Mouse (Mus musculus): ENCODE measurements around the gene Tbcel. TPM values are rescaled to one million over a fixed set of nuclear protein-coding genes. Genes with fewer than 3 reads are reported as not detected.

Tbcel gene
- polyA plus RNA-seq, 1 experiment, result 8.2 TPM

DNA sequence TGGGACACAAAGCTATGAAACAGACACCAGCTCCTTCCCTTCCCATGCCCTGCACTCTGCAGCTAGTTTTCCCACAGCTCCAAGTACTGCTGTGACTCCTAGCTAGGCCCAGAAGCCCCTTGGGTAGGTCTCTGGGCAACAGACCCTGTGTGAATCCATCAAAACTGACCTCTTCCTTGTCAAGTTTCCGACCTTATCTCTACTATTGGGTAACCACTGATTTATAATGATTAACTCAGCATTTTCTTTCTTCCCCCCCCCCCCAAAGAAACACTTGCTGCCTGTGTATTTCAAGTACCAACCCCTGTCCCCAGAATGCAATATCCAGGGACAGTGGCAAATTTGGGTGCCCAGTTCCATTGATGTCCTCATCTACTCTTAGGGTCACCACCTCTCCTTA, 587 bp downstream of the Tbcel start:
- Histone ChIP-seq H3K27ac (ENCODE audit: insufficient read depth, low read length) (no peak overlapping the region), H3K36me3 (ENCODE audit: control insufficient read depth, insufficient read depth, low read length) (no peaks in the 10 kb centered on the region), H3K4me3 (ENCODE audit: extremely low read depth, insufficient read depth, insufficient read length) (no peak overlapping the region), H3K4me1 (ENCODE audit: control insufficient read depth, insufficient read depth, insufficient read length) (no peaks in the 10 kb centered on the region), H3K27me3 (ENCODE audit: control insufficient read depth, insufficient read depth, low read length) (no peaks in the 10 kb centered on the region)
- no peak for TF ChIP-seq CTCF (IDR thresholded peaks at IDR 0.05; ENCODE audit: extremely low read depth, insufficient read depth, insufficient read length, insufficient replicate concordance)
- no peak for TF ChIP-seq POLR2A (IDR thresholded peaks at IDR 0.05; ENCODE audit: low read depth, low read length)
- WGBS, result 67% methylated on average over 1 of the region's 1 CpGs
- no peak for DNase-seq (ENCODE audit: low read depth in 1 of 2, low spot score in 2 of 2)

DNA sequence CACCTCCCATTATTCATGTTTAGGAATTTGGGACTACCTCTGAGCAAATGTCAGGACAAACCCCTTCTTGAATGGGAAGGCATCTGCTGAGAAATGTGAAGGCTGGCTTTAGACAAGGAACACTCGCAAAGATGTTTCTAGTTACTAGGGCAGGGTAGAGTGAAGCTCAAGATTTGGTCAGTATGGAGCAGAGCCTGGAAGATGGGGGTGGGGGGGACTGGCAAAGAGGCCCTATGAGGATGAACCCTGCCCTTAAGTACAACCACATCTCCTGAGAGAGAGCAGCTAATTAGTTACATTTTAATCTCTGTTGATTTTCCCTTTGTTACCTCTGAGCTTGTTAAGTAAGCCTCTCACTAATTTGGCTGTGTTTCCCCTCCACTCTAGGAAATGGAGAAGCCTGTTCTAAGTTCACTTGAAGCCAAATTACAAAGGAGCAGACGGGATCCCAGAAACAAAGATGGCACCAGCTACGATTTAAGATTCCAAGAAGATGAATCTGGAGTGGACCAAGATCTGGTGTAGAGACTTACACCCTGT, 2.6 kb downstream of the Tbcel start:
- Histone ChIP-seq H3K4me1 (ENCODE audit: control insufficient read depth, insufficient read depth, insufficient read length) (no peaks in the 10 kb centered on the region), H3K27ac (ENCODE audit: insufficient read depth, low read length) (no peak overlapping the region), H3K27me3 (ENCODE audit: control insufficient read depth, insufficient read depth, low read length) (no peaks in the 10 kb centered on the region), H3K36me3 (ENCODE audit: control insufficient read depth, insufficient read depth, low read length) (no peaks in the 10 kb centered on the region), H3K4me3 (ENCODE audit: extremely low read depth, insufficient read depth, insufficient read length) (no peak overlapping the region)
- WGBS, result 89% methylated on average over 3 of the region's 3 CpGs
- DNase-seq (ENCODE audit: low read depth in 1 of 2, low spot score in 2 of 2), result no peak
- no peak for TF ChIP-seq CTCF (IDR thresholded peaks at IDR 0.05; ENCODE audit: extremely low read depth, insufficient read depth, insufficient read length, insufficient replicate concordance)
- TF ChIP-seq POLR2A (IDR thresholded peaks at IDR 0.05; ENCODE audit: low read depth, low read length), result no peak

DNA sequence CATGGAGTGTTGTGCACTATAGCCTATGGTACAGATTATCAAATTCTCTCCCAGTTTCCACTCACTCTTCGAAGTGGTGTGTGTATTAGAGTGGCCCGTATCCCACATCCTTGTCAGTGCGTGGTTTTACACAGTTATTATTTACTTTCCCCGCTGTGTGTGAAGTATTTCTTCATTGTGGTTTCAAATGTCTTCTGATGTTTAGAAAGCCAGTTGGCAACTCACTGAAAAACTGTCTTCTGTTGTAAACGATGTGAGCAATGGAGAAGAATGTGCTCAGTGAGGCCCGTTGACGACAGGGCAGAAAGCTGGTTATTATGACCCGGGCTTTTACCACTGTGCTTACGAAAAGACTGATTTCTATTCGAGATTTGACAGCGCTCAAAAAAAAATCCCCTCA, 3.0 kb downstream of the Tbcel start:
- 69% methylated on average over 11 of the region's 11 CpGs for WGBS
- H3K27ac ChIP-seq (ENCODE audit: insufficient read depth, low read length), result no peak overlapping the region
- no peaks in the 10 kb centered on the region for H3K4me1 ChIP-seq (ENCODE audit: control insufficient read depth, insufficient read depth, insufficient read length)
- no peak overlapping the region for H3K4me3 ChIP-seq (ENCODE audit: extremely low read depth, insufficient read depth, insufficient read length)
- no peaks in the 10 kb centered on the region for H3K27me3 ChIP-seq (ENCODE audit: control insufficient read depth, insufficient read depth, low read length)
- no peaks in the 10 kb centered on the region for H3K36me3 ChIP-seq (ENCODE audit: control insufficient read depth, insufficient read depth, low read length)
- TF ChIP-seq POLR2A (IDR thresholded peaks at IDR 0.05; ENCODE audit: low read depth, low read length) (no peak), CTCF (IDR thresholded peaks at IDR 0.05; ENCODE audit: extremely low read depth, insufficient read depth, insufficient read length, insufficient replicate concordance) (no peak)
- no peak for DNase-seq (ENCODE audit: low read depth in 1 of 2, low spot score in 2 of 2)

DNA sequence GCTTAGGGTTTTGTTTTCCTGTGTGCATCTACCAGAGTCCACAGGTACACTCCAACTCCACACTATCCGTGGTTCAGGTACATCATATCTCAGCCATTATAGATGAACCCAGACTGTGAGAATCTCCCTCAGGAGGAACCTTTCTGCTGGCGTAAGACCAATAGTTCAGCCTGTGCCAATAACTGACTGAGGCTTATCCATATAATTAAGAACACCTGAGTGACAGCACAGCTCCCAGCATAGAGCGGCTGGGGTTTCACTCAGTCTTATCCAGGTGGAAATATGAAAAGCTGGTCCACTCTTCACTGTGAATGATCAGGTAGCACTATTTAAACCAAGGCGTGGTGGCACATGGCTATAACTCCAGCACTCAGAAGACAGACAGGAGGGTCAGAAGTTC, 3.9 kb downstream of the Tbcel start:
- no peak overlapping the region for H3K27ac ChIP-seq (ENCODE audit: insufficient read depth, low read length)
- TF ChIP-seq POLR2A (IDR thresholded peaks at IDR 0.05; ENCODE audit: low read depth, low read length) (no peak), CTCF (IDR thresholded peaks at IDR 0.05; ENCODE audit: extremely low read depth, insufficient read depth, insufficient read length, insufficient replicate concordance) (no peak)
- WGBS, result 92% methylated on average over 4 of the region's 4 CpGs
- no peak for DNase-seq (ENCODE audit: low read depth in 1 of 2, low spot score in 2 of 2)
- no peaks in the 10 kb centered on the region for H3K4me1 ChIP-seq (ENCODE audit: control insufficient read depth, insufficient read depth, insufficient read length)
- no peak overlapping the region for H3K4me3 ChIP-seq (ENCODE audit: extremely low read depth, insufficient read depth, insufficient read length)
- no peaks in the 10 kb centered on the region for H3K27me3 ChIP-seq (ENCODE audit: control insufficient read depth, insufficient read depth, low read length)
- no peaks in the 10 kb centered on the region for H3K36me3 ChIP-seq (ENCODE audit: control insufficient read depth, insufficient read depth, low read length)

DNA sequence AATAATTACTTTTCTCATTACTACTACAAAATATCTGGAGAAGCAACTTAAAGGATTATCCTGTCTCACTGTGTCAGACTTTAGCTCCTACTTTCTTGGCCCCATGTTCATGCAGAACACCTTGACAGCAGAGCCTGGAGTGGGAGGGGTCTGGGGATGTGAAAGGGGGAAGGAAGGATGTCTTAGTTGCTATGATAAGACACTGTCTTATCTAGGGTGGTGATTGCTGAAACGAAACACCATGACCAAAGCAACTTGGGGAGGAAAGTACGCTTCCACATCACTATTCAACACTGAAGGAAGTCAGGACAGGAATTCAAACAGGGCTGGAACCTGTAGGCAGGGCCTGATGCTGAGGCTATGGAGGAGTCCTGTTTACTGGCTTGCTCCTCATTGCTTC, 11.3 kb downstream of the Tbcel start:
- no peak overlapping the region for H3K4me3 ChIP-seq (ENCODE audit: extremely low read depth, insufficient read depth, insufficient read length)
- H3K4me1 ChIP-seq (ENCODE audit: control insufficient read depth, insufficient read depth, insufficient read length), result no peaks in the 10 kb centered on the region
- TF ChIP-seq POLR2A (IDR thresholded peaks at IDR 0.05; ENCODE audit: low read depth, low read length), result no peak
- TF ChIP-seq CTCF (IDR thresholded peaks at IDR 0.05; ENCODE audit: extremely low read depth, insufficient read depth, insufficient read length, insufficient replicate concordance), result no peak
- H3K36me3 ChIP-seq (ENCODE audit: control insufficient read depth, insufficient read depth, low read length), result no peaks in the 10 kb centered on the region
- no peak for DNase-seq (ENCODE audit: low read depth in 1 of 2, low spot score in 2 of 2)
- H3K27me3 ChIP-seq (ENCODE audit: control insufficient read depth, insufficient read depth, low read length), result no peaks in the 10 kb centered on the region
- no peak overlapping the region for H3K27ac ChIP-seq (ENCODE audit: insufficient read depth, low read length)
- WGBS, result 77% methylated on average over 2 of the region's 2 CpGs

DNA sequence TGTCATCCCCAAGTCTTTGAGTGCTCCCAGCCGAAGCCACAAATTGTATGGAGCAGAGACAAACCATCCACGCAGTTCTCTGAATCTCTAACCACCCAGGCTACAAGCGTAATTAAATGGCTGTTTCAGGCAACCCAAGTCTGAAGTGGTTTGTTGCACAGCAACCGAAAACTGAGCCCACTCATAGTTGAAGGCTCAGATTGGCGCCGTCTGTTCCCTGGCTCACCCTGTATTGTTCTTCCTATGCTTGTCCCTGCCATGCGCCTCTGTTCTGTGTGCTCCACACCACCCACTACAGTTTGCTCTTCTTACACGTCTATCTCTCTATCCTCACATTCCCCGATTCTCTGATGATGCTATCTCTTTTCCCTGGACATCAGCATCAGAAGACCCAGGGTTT, 15.8 kb downstream of the Tbcel start:
- TF ChIP-seq POLR2A (IDR thresholded peaks at IDR 0.05; ENCODE audit: low read depth, low read length) (no peak), CTCF (IDR thresholded peaks at IDR 0.05; ENCODE audit: extremely low read depth, insufficient read depth, insufficient read length, insufficient replicate concordance) (no peak)
- H3K36me3 ChIP-seq (ENCODE audit: control insufficient read depth, insufficient read depth, low read length), result no peaks in the 10 kb centered on the region
- no peak overlapping the region for H3K4me3 ChIP-seq (ENCODE audit: extremely low read depth, insufficient read depth, insufficient read length)
- DNase-seq (ENCODE audit: low read depth in 1 of 2, low spot score in 2 of 2), result no peak
- H3K27me3 ChIP-seq (ENCODE audit: control insufficient read depth, insufficient read depth, low read length), result no peaks in the 10 kb centered on the region
- H3K4me1 ChIP-seq (ENCODE audit: control insufficient read depth, insufficient read depth, insufficient read length), result no peaks in the 10 kb centered on the region; the same call in none of the 2 replicates
- no peak overlapping the region for H3K27ac ChIP-seq (ENCODE audit: insufficient read depth, low read length)
- WGBS, result 90% methylated on average over 9 of the region's 9 CpGs

DNA sequence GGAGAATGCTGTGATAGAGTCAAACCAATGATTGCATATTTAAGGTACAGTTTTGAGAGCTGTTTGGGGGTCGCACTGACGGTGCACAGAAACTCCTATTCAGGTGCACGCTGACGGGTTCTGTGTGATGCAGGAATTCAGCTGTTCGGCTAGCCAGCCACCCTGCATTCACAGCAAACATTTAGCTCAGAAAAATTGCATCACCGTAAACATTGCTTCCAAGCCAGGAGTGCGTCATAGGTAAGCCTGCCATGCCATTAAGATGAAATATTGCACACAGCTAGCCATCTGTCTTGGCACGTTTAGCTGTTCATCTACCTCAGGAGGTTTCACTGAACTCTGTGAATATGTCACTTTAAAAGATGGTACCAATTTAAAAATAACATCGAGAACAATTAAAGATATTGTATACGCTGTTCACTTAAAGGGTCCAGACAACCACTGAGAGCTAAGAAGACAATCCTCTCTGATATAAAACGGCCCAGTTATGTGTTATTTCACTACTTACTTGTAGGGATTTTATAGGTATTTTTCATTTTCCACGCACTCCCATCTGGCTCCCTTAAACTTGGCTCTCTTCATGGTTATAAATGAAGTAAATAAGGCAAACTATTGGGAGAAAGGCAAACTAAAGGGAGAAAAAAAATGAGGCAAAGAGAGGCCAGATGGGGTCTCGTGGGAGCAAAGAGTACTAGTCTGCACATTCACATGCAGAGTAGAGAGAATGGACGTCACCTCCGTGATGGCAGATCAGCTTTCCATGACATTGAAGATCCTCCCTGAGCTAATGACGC, 16.8 kb downstream of the Tbcel start:
- WGBS, result 89% methylated on average over 16 of the region's 16 CpGs
- TF ChIP-seq POLR2A (IDR thresholded peaks at IDR 0.05; ENCODE audit: low read depth, low read length) (no peak), CTCF (IDR thresholded peaks at IDR 0.05; ENCODE audit: extremely low read depth, insufficient read depth, insufficient read length, insufficient replicate concordance) (no peak)
- H3K27ac ChIP-seq (ENCODE audit: insufficient read depth, low read length), result no peak overlapping the region
- no peak for DNase-seq (ENCODE audit: low read depth in 1 of 2, low spot score in 2 of 2)
- H3K4me3 ChIP-seq (ENCODE audit: extremely low read depth, insufficient read depth, insufficient read length), result no peak overlapping the region
- no peaks in the 10 kb centered on the region; the same call in none of the 2 replicates for H3K4me1 ChIP-seq (ENCODE audit: control insufficient read depth, insufficient read depth, insufficient read length)
- no peaks in the 10 kb centered on the region for H3K36me3 ChIP-seq (ENCODE audit: control insufficient read depth, insufficient read depth, low read length)
- no peaks in the 10 kb centered on the region for H3K27me3 ChIP-seq (ENCODE audit: control insufficient read depth, insufficient read depth, low read length)

Data from spleen, adult 2 months (tissue).